Mouse (Mus musculus) stomach, embryonic 14.5 days (tissue): ENCODE data around the gene Copa. TPM values are rescaled to one million over a fixed set of nuclear protein-coding genes. Genes with fewer than 3 reads are reported as not detected.

ENCODE experiments used
- ATAC-seq: fragments of 200-750 bp; cut with Nextera tagmentation; 2 replicates; pipeline ENCODE4 v1.8.0; 2017; ENCODE audit warnings: low read depth, moderate TSS enrichment; ENCODE audit not compliant: insufficient number of reproducible peaks, insufficient read depth, low FRiP score
- H3K27ac ChIP-seq: fragments of 300-500 bp; sonication (generic); 2 replicates; pipeline ENCODE4 v1.5.1; 2014; ENCODE audit warnings: mild to moderate bottlenecking, low read length, moderate library complexity, mixed read lengths
- H3K27me3 ChIP-seq: fragments of 300-500 bp; sonication (generic); 2 replicates; pipeline ENCODE4 v1.6.1; 2014; ENCODE audit warnings: low read length, control low read depth, mixed read lengths; ENCODE audit not compliant: control insufficient read depth, insufficient read depth
- H3K36me3 ChIP-seq: fragments of 300-500 bp; sonication (generic); 2 replicates; pipeline ENCODE4 v1.6.1; 2014; ENCODE audit warnings: mild to moderate bottlenecking, control low read depth, low read length, moderate library complexity, mixed read lengths; ENCODE audit not compliant: control insufficient read depth, insufficient read depth
- H3K4me1 ChIP-seq: fragments of 300-500 bp; sonication (generic); 2 replicates; pipeline ENCODE4 v1.6.1; 2014; ENCODE audit warnings: low read length, control low read depth, mixed read lengths; ENCODE audit not compliant: control insufficient read depth, insufficient read depth
- H3K4me2 ChIP-seq: fragments of 300-500 bp; sonication (generic); replicated peaks from 2 replicates; pipeline ENCODE4 v1.6.1; 2014; ENCODE audit warnings: low read depth, low read length, control low read depth
- H3K4me3 ChIP-seq: fragments of 300-500 bp; sonication (generic); 2 replicates; pipeline ENCODE4 v1.5.1; 2014; ENCODE audit warnings: low read depth, low read length, control low read depth
- H3K9ac ChIP-seq: fragments of 300-500 bp; sonication (generic); replicated peaks from 2 replicates; pipeline ENCODE4 v1.6.1; 2014; ENCODE audit warnings: low read depth, mild to moderate bottlenecking, control low read depth, low read length, moderate library complexity, mixed read lengths
- H3K9me3 ChIP-seq: fragments of 300-500 bp; sonication (generic); 2 replicates; pipeline ENCODE4 v1.6.1; 2016; ENCODE audit warnings: low read depth, low read length, control low read depth; ENCODE audit not compliant: control insufficient read depth
- WGBS: fragments of 180-500 bp; shearing (Covaris S2); extraction: QIAGEN DNeasy Blood & Tissue Kit; methylation state at CpG from one replicate; pipeline ENCODE4 v1.1.7; 2014; 5-methylcytosine and 5-hydroxymethylcytosine counted together
- polyA plus RNA-seq: library from polyadenylated mRNA; unstranded; fragments of >200 nt; fragmentation: Nextera tagmentation; extraction: Ambion mirVana; gene quantifications from 2 replicates; pipeline ENCODE4 v1.2.1, GENCODE M21; 2014

Gene Copa
- polyA plus RNA-seq, 1 experiment from 2014 or later = 182 TPM

- no peak overlapping the region for H3K4me3 ChIP-seq
- WGBS = 79% methylated on average over 4 of the region's 4 CpGs
- no peaks in the 10 kb centered on the region for H3K27me3 ChIP-seq
- no peaks in the 10 kb centered on the region for H3K9me3 ChIP-seq
- H3K4me1 ChIP-seq = no peaks in the 10 kb centered on the region
- H3K9ac ChIP-seq = no peak overlapping the region
- no peak overlapping the region for H3K27ac ChIP-seq
- H3K4me2 ChIP-seq = no peak overlapping the region
- H3K36me3 ChIP-seq = peaks cover 46% of the 10 kb centered on the region
- no peak for ATAC-seq
These were observed 51.7 kb downstream of the Copa start for GRCm38 (mm10) chr1:172134072-172134471.

- Histone ChIP-seq H3K9ac (no peak overlapping the region), H3K4me3 (no peak overlapping the region), H3K27ac (no peak overlapping the region), H3K27me3 (no peaks in the 10 kb centered on the region), H3K36me3 (peaks cover 6% of the 10 kb centered on the region; the same call in 1 of the 2 replicates), H3K9me3 (no peaks in the 10 kb centered on the region), H3K4me2 (no peak overlapping the region), H3K4me1 (no peaks in the 10 kb centered on the region)
- ATAC-seq = no peak
- 83% methylated on average over 2 of the region's 2 CpGs for WGBS
These were observed 57.8 kb downstream of the Copa start for GRCm38 (mm10) chr1:172140160-172140559.

GRCm38 (mm10) chr1:172140825-172141224 lies 58.5 kb downstream of the Copa start:
- H3K27ac ChIP-seq = no peak overlapping the region
- no peaks in the 10 kb centered on the region for H3K27me3 ChIP-seq
- 86% methylated on average over 1 of the region's 1 CpGs for WGBS

GRCm38 (mm10) chr1:172141529-172141928 lies 59.2 kb downstream of the Copa start:
- H3K4me2 ChIP-seq = no peak overlapping the region
- H3K27me3 ChIP-seq = no peaks in the 10 kb centered on the region
- H3K27ac ChIP-seq = no peak overlapping the region; the same call in 1 of the 2 replicates
- H3K36me3 ChIP-seq = no peaks in the 10 kb centered on the region
- no peaks in the 10 kb centered on the region for H3K9me3 ChIP-seq
- 71% methylated on average over 3 of the region's 3 CpGs for WGBS
- H3K9ac ChIP-seq = no peak overlapping the region
- no peak overlapping the region for H3K4me3 ChIP-seq
- no peak for ATAC-seq
- H3K4me1 ChIP-seq = no peaks in the 10 kb centered on the region

More at GRCm38 (mm10) chr1:172140825-172141224, 58.5 kb downstream of the Copa start:
- H3K36me3 ChIP-seq = peaks cover 1% of the 10 kb centered on the region; the same call in 1 of the 2 replicates
- H3K9me3 ChIP-seq = no peaks in the 10 kb centered on the region
- H3K4me3 ChIP-seq = no peak overlapping the region
- H3K4me1 ChIP-seq = no peaks in the 10 kb centered on the region
- no peak for ATAC-seq
- H3K9ac ChIP-seq = no peak overlapping the region
- H3K4me2 ChIP-seq = no peak overlapping the region

GRCm38 (mm10) chr1:172143570-172143969 lies 61.2 kb downstream of the Copa start:
- no peak overlapping the region for H3K9ac ChIP-seq
- WGBS = 14% methylated on average over 1 of the region's 1 CpGs
- no peak overlapping the region for H3K4me2 ChIP-seq
- H3K27me3 ChIP-seq = no peaks in the 10 kb centered on the region
- peaks cover 3% of the 10 kb centered on the region; the same call in 1 of the 2 replicates for H3K4me1 ChIP-seq
- H3K9me3 ChIP-seq = no peaks in the 10 kb centered on the region
- no peak overlapping the region for H3K27ac ChIP-seq
- ATAC-seq = no peak
- no peak overlapping the region for H3K4me3 ChIP-seq
- H3K36me3 ChIP-seq = no peaks in the 10 kb centered on the region

GRCm38 (mm10) chr1:172147835-172148278 lies 65.5 kb downstream of the Copa start, which contains the start of gene Dcaf8:
Gene Dcaf8, plus strand, starts transcription at chr1:172148084.
- ATAC-seq = peak; percentile 99

GRCm38 (mm10) chr1:172148279-172148954 lies 66.1 kb downstream of the Copa start:
- Histone ChIP-seq H3K4me1 (peaks cover 7% of the 10 kb centered on the region), H3K4me2 (peak overlapping the region; percentile 69), H3K9me3 (no peaks in the 10 kb centered on the region), H3K36me3 (peaks cover 17% of the 10 kb centered on the region), H3K9ac (peak overlapping the region; percentile 99), H3K4me3 (peak overlapping the region; percentile 87), H3K27ac (peak overlapping the region; percentile 96), H3K27me3 (no peaks in the 10 kb centered on the region)
- ATAC-seq = no peak; the same call in 1 of the 2 replicates
- under 1% methylated on average over 33 of the region's 40 CpGs for WGBS

More at GRCm38 (mm10) chr1:172147835-172148278, 65.5 kb downstream of the Copa start, which contains the start of gene Dcaf8:
- H3K27ac ChIP-seq = peak within 1 kb of the TSS; percentile 96
- H3K36me3 ChIP-seq = peaks cover 12% of the 10 kb centered on the region; the same call in 1 of the 2 replicates
- H3K27me3 ChIP-seq = no peaks in the 10 kb centered on the region
- no peaks in the 10 kb centered on the region for H3K9me3 ChIP-seq
- H3K9ac ChIP-seq = peak within 1 kb of the TSS; percentile 99
- peaks cover 7% of the 10 kb centered on the region for H3K4me1 ChIP-seq
- WGBS = under 1% methylated on average over 42 of the region's 42 CpGs
- H3K4me3 ChIP-seq = peak within 1 kb of the TSS; percentile 87
- peak within 1 kb of the TSS; percentile 69 for H3K4me2 ChIP-seq

GRCm38 (mm10) chr1:172148955-172149815 lies 66.9 kb downstream of the Copa start:
- Histone ChIP-seq H3K27ac (peak overlapping the region; percentile 96), H3K4me2 (peak overlapping the region; percentile 69), H3K4me1 (peaks cover 7% of the 10 kb centered on the region), H3K36me3 (peaks cover 21% of the 10 kb centered on the region), H3K27me3 (no peaks in the 10 kb centered on the region), H3K4me3 (peak overlapping the region; percentile 87), H3K9ac (peak overlapping the region; percentile 99), H3K9me3 (no peaks in the 10 kb centered on the region)
- WGBS = 7% methylated on average over 19 of the region's 19 CpGs
- no peak for ATAC-seq
